ENCODE assay signal across 8 mouse cellular contexts in genomic region chr15:98662567-98663545, GRCm38 (mm10). TPM values are rescaled to one million over a fixed set of nuclear protein-coding genes. Genes with fewer than 3 reads are reported as not detected.
DNase-seq lines count a peak whose midpoint lies in the region; ATAC-seq and TF ChIP-seq lines count a peak whose summit lies in the region.

Ddx23 (minus strand) TSS chr15:98662894.

- H3K4me3 ChIP-seq in MEL (ENCODE audit: control insufficient read depth in 1 of 2, insufficient read depth in 1 of 2, low read depth in 2 of 2, low read length in 2 of 2) = peak within 1 kb of the TSS; percentile 74 to 83
- H3K4me3 ChIP-seq in cerebellum, adult 2 months (replicated peaks; ENCODE audit: insufficient read depth, low read depth, low read length) = peak within 1 kb of the TSS; percentile 67
- peak within 1 kb of the TSS; percentile 64 for H3K4me3 ChIP-seq in forebrain, postnatal 0 days (ENCODE audit: low read depth, low read length)
- peak within 1 kb of the TSS; percentile 84 for H3K4me3 ChIP-seq in lung, embryonic 15.5 days

- no peak for TF ChIP-seq CTCF in MEL (IDR thresholded peaks at IDR 0.05 in 2 of 3, conservative IDR thresholded peaks at IDR 0.05 in 1 of 3; ENCODE audit: control insufficient read depth in 1 of 3, insufficient read depth in 1 of 3, low read depth in 2 of 3, low read length in 3 of 3, poor library complexity in 1 of 3, severe bottlenecking in 1 of 3)
- TF ChIP-seq CTCF in cerebellum, adult 2 months (IDR thresholded peaks at IDR 0.05; ENCODE audit: borderline replicate concordance, insufficient read depth, low read depth, low read length) = no peak
- no peak for TF ChIP-seq CTCF in forebrain, postnatal 0 days (IDR thresholded peaks at IDR 0.05; ENCODE audit: low read depth)

- DNase-seq in MEL (ENCODE audit: low read depth, low spot score) = peak; percentile 100
- peak; percentile 95 to 97 for DNase-seq in cerebellum, adult 2 months
- peak; percentile 98 for DNase-seq in forebrain, postnatal 0 days
- DNase-seq in heart, postnatal 4 days = peak; percentile 96
- peak; percentile 94 to 96 for DNase-seq in layer of hippocampus, adult 8-10 months (ENCODE audit: low spot score in 2 of 2)
- peak; percentile 92 for DNase-seq in ovary, adult 18-20 months (ENCODE audit: low spot score)
- peak; percentile 95 for DNase-seq in thymus, postnatal 0 days (ENCODE audit: low spot score)

- peak; percentile 92 to 97; a peak in 3 of 4 replicates for TF ChIP-seq POLR2A in MEL (IDR thresholded peaks at IDR 0.05; ENCODE audit: control insufficient read depth in 1 of 2, insufficient read depth in 1 of 2, low read depth in 1 of 2, low read length in 2 of 2, poor library complexity in 1 of 2)
- peak; percentile 84 for TF ChIP-seq POLR2A in cerebellum, adult 2 months (IDR thresholded peaks at IDR 0.05; ENCODE audit: borderline replicate concordance, insufficient read depth, low read length)

- peaks cover 8 to 12% of the 10 kb centered on the region in 2 experiments; a peak in 3 of 4 replicates for H3K4me1 ChIP-seq in MEL (ENCODE audit: control insufficient read depth in 1 of 2, insufficient read depth in 2 of 2, low read length in 2 of 2)
- H3K4me1 ChIP-seq in cerebellum, adult 2 months (ENCODE audit: control insufficient read depth, insufficient read depth, low read length) = no peaks in the 10 kb centered on the region
- H3K4me1 ChIP-seq in forebrain, postnatal 0 days (ENCODE audit: insufficient read depth) = peaks cover 5% of the 10 kb centered on the region; the same call in 1 of the 2 replicates
- H3K4me1 ChIP-seq in lung, embryonic 15.5 days = peaks cover 18% of the 10 kb centered on the region

- H3K4me2 ChIP-seq in forebrain, postnatal 0 days (ENCODE audit: low read depth) = peak within 1 kb of the TSS; percentile 53
- peak within 1 kb of the TSS; percentile 70 for H3K4me2 ChIP-seq in lung, embryonic 15.5 days

- peak within 1 kb of the TSS; percentile 96 for H3K27ac ChIP-seq in MEL (ENCODE audit: control insufficient read depth, low read depth, low read length)
- peak within 1 kb of the TSS; percentile 83 for H3K27ac ChIP-seq in cerebellum, adult 2 months (ENCODE audit: insufficient read depth, low read length)
- peak within 1 kb of the TSS; percentile 86 for H3K27ac ChIP-seq in forebrain, postnatal 0 days (ENCODE audit: low read depth, low read length)
- peak within 1 kb of the TSS; percentile 92 for H3K27ac ChIP-seq in lung, embryonic 15.5 days

- H3K9me3 ChIP-seq in MEL (replicated peaks; ENCODE audit: insufficient read depth, low read length) = no peaks in the 10 kb centered on the region
- no peaks in the 10 kb centered on the region for H3K9me3 ChIP-seq in forebrain, postnatal 0 days (ENCODE audit: low read length)
- H3K9me3 ChIP-seq in lung, embryonic 15.5 days = no peaks in the 10 kb centered on the region

- peak in 1 of 2 experiments; percentile 52; a peak in 1 of 4 replicates for TF ChIP-seq EP300 in MEL (IDR thresholded peaks at IDR 0.05; ENCODE audit: low read depth in 1 of 2, low read length in 2 of 2)

- peak; percentile 99 for ATAC-seq in forebrain, postnatal 0 days
- ATAC-seq in lung, embryonic 15.5 days (ENCODE audit: borderline replicate concordance, extremely low read depth, low FRiP score, low TSS enrichment) = peak; percentile 97

- peaks cover 1 to 16% of the 10 kb centered on the region in 2 experiments for H3K36me3 ChIP-seq in MEL (ENCODE audit: control insufficient read depth in 1 of 2, insufficient read depth in 2 of 2, low read length in 2 of 2)
- peaks cover 7% of the 10 kb centered on the region for H3K36me3 ChIP-seq in forebrain, postnatal 0 days (ENCODE audit: insufficient read depth)
- H3K36me3 ChIP-seq in lung, embryonic 15.5 days = peaks cover 19% of the 10 kb centered on the region

- peak within 1 kb of the TSS; percentile 92 for H3K9ac ChIP-seq in MEL (ENCODE audit: control insufficient read depth, low read depth, low read length, poor library complexity, severe bottlenecking)
- peak within 1 kb of the TSS; percentile 68 for H3K9ac ChIP-seq in forebrain, postnatal 0 days
- H3K9ac ChIP-seq in lung, embryonic 15.5 days = peak within 1 kb of the TSS; percentile 95

- TF ChIP-seq RAD21 in MEL (IDR thresholded peaks at IDR 0.05; ENCODE audit: low read depth, low read length) = no peak

- H3K79me2 ChIP-seq in MEL (ENCODE audit: control insufficient read depth, insufficient read depth, low read length, poor library complexity) = peaks cover 28% of the 10 kb centered on the region

- no peaks in the 10 kb centered on the region for H3K27me3 ChIP-seq in MEL (ENCODE audit: control insufficient read depth in 1 of 2, insufficient read depth in 2 of 2, low read length in 2 of 2)
- no peaks in the 10 kb centered on the region for H3K27me3 ChIP-seq in cerebellum, adult 2 months (ENCODE audit: control insufficient read depth, insufficient read depth, low read length)
- no peaks in the 10 kb centered on the region for H3K27me3 ChIP-seq in forebrain, postnatal 0 days (ENCODE audit: insufficient read depth, low read length)
- H3K27me3 ChIP-seq in lung, embryonic 15.5 days = no peaks in the 10 kb centered on the region

- 3% methylated on average over 48 of the region's 48 CpGs for WGBS in cerebellum, adult 2 months
- 4% methylated on average over 47 of the region's 48 CpGs for WGBS in forebrain, postnatal 0 days
- WGBS in lung, embryonic 15.5 days = 4% methylated on average over 48 of the region's 48 CpGs

TF ChIP-seq in MEL, 35 proteins besides CTCF, POLR2A, EP300 and RAD21 (continues in another document):
- TF ChIP-seq SMC3 (IDR thresholded peaks at IDR 0.05; ENCODE audit: low read depth, low read length) = peak; percentile 8; the same call in 1 of the 2 replicates
- TF ChIP-seq SIN3A (IDR thresholded peaks at IDR 0.05; ENCODE audit: low read length) = peak; percentile 94
- TF ChIP-seq POLR2AphosphoS5 (IDR thresholded peaks at IDR 0.05; ENCODE audit: borderline replicate concordance, low read depth, low read length) = 0 out of 2 replicates have a peak, but pooled peaks have one; percentile 66
- TF ChIP-seq NELFE (IDR thresholded peaks at IDR 0.05; ENCODE audit: low read depth, low read length) = peak; percentile 93
- no peak; the same call in 1 of the 2 replicates for TF ChIP-seq CHD1 (IDR thresholded peaks at IDR 0.05; ENCODE audit: low read depth, low read length)
- TF ChIP-seq ZKSCAN1 (IDR thresholded peaks at IDR 0.05; ENCODE audit: low read depth, low read length) = no peak
- peak; percentile 57 for TF ChIP-seq NRF1 (IDR thresholded peaks at IDR 0.05; ENCODE audit: insufficient read depth, low read depth, low read length, poor library complexity, severe bottlenecking)
- TF ChIP-seq TCF12 (IDR thresholded peaks at IDR 0.05; ENCODE audit: low read depth, low read length) = peak; percentile 84
- TF ChIP-seq GABPA (IDR thresholded peaks at IDR 0.05; ENCODE audit: low read depth, low read length) = peak; percentile 59; the same call in 1 of the 2 replicates
- TF ChIP-seq ETS1 (IDR thresholded peaks at IDR 0.05; ENCODE audit: low read depth, low read length) = no peak; the same call in 1 of the 2 replicates
- peak; percentile 76 for TF ChIP-seq MAX (IDR thresholded peaks at IDR 0.05; ENCODE audit: low read length)
- TF ChIP-seq RCOR1 (IDR thresholded peaks at IDR 0.05; ENCODE audit: low read depth, low read length) = 0 out of 2 replicates have a peak, but pooled peaks have one; percentile 6
- TF ChIP-seq JUND (IDR thresholded peaks at IDR 0.05; ENCODE audit: low read depth, low read length) = no peak
- peak; percentile 62; the same call in 1 of the 2 replicates for TF ChIP-seq MAZ (IDR thresholded peaks at IDR 0.05; ENCODE audit: low read depth, low read length)
- TF ChIP-seq MEF2A (IDR thresholded peaks at IDR 0.05; ENCODE audit: extremely low read depth, insufficient replicate concordance, low read depth, low read length, poor library complexity, severe bottlenecking) = no peak
- 0 out of 2 replicates have a peak, but pooled peaks have one; percentile 18 for TF ChIP-seq GATA1 (IDR thresholded peaks at IDR 0.05; ENCODE audit: low read depth, low read length)
- no peak for TF ChIP-seq USF2 (IDR thresholded peaks at IDR 0.05; ENCODE audit: borderline replicate concordance in 1 of 2, insufficient read depth in 1 of 2, low read depth in 1 of 2, low read length in 2 of 2)
- peak; percentile 84 for TF ChIP-seq ELF1 (IDR thresholded peaks at IDR 0.05; ENCODE audit: low read depth, low read length)
- TF ChIP-seq MXI1 (IDR thresholded peaks at IDR 0.05; ENCODE audit: low read depth, low read length) = peak; percentile 78
- TF ChIP-seq ZMIZ1 (IDR thresholded peaks at IDR 0.05; ENCODE audit: low read depth, low read length) = peak; percentile 72
- peak; percentile 96 for TF ChIP-seq HCFC1 (IDR thresholded peaks at IDR 0.05; ENCODE audit: low read depth, low read length)
- TF ChIP-seq ZC3H11A (IDR thresholded peaks at IDR 0.05; ENCODE audit: low read depth, low read length) = no peak
- TF ChIP-seq BHLHE40 (IDR thresholded peaks at IDR 0.05; ENCODE audit: borderline replicate concordance, low read depth, low read length) = no peak
- TF ChIP-seq ZNF384 (IDR thresholded peaks at IDR 0.05; ENCODE audit: low read depth, low read length) = peak; percentile 86
- peak; percentile 85 for TF ChIP-seq TBP (IDR thresholded peaks at IDR 0.05; ENCODE audit: low read depth, low read length)
- TF ChIP-seq POLR2AphosphoS2 (IDR thresholded peaks at IDR 0.05; ENCODE audit: low read length) = peak; percentile 92
- no peak for TF ChIP-seq MAFK (IDR thresholded peaks at IDR 0.05; ENCODE audit: borderline replicate concordance, low read depth, low read length)
- TF ChIP-seq MYC (IDR thresholded peaks at IDR 0.05; ENCODE audit: low read depth, low read length) = peak; percentile 86
- TF ChIP-seq TAL1 (IDR thresholded peaks at IDR 0.05; ENCODE audit: low read length) = no peak
- TF ChIP-seq CHD2 (IDR thresholded peaks at IDR 0.05; ENCODE audit: low read length) = peak; percentile 92

RNA-seq across cellular contexts. Expression of gene Ddx23, which starts in this region (rescaled TPM):
- 193 and 213 TPM in 2 replicates for total RNA-seq in MEL (2012; rRNA removed)
- 100 to 1,000 TPM; 194 to 252 TPM for polyA plus RNA-seq in MEL (2012; ENCODE audit: insufficient read depth in 1 of 2, insufficient read length in 2 of 2, low read depth in 1 of 2, low replicate concordance in 2 of 2, missing spikeins in 1 of 2)
- polyA plus RNA-seq in cerebellum, adult 2 months (2012; rRNA removed) = 69.4 and 71.7 TPM in 2 replicates
- total RNA-seq in forebrain, postnatal 0 days (2014; rRNA removed) = 54.9 and 70.6 TPM in 2 replicates
- 11.9 and 13.8 TPM in 2 replicates for polyA plus RNA-seq in forebrain, postnatal 0 days (2015; fragmentation: Nextera tagmentation; extraction: Ambion mirVana)
- total RNA-seq in heart, postnatal 4 days (2021) = 10 to 100 TPM; 57.6 to 59.6 TPM
- total RNA-seq in layer of hippocampus, adult 8-10 months (2022) = 10 to 100 TPM; 76.3 to 89.4 (median 85.9) TPM
- 22.5 and 22.9 TPM in 2 replicates for polyA plus RNA-seq in lung, embryonic 15.5 days (2015; fragmentation: Nextera tagmentation; extraction: Ambion mirVana)
- 23.5 and 26.4 TPM in 2 replicates for polyA plus RNA-seq in thymus, postnatal 0 days (2015; fragmentation: Nextera tagmentation; extraction: Ambion mirVana)

Comparison
In these comparisons a context has a peak if more than half of its experiments do, and no peak if none do; other contexts are left out.
1. Peak in every context shown above with its lines: DNase-seq, ATAC-seq, H3K4me3 ChIP-seq and H3K27ac ChIP-seq.